ENCODE assay signal across 7 mouse cellular contexts in the genomic region with DNA sequence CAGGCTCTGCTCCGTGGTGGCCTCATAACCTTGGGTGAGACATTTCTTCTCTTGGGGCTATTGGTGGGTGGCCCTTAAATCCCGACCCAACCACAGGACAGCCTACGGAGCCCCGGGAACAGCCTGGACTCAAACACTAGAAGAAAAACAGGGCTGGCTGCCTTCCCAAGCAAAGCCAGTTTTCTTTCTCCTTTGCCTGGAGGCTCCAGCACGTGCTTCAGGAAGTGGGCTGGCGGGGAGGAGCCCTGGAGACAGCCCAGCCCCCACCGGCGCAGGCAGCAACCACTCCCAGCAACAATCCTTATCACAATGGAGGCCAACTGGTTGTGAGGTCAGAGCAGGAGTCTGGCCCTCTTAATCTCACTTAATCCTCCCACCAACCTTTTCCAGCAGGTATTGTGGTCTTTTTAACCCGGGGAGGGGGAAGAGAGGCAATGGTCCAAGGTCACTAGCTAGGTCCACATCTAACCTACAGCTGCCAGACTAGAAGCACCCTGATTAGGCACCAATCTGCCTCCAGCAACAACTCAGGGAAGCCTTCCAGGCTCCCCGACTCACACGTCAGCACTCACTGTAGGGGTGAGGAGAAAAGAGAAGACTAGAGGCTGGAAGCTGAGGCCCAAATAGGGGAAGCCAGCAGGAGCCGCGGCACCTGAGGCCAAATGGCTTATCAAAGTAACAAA. TPM values are rescaled to one million over a fixed set of nuclear protein-coding genes. Genes with fewer than 3 reads are reported as not detected.
DNase-seq lines count a peak whose midpoint lies in the region; ATAC-seq lines count a peak whose summit lies in the region.

No protein-coding gene starts in this region.

- H3K4me2 ChIP-seq in intestine, embryonic 14.5 days (ENCODE audit: low read length), result peak overlapping the region; percentile 100

- no peaks in the 10 kb centered on the region for H3K9me3 ChIP-seq in intestine, embryonic 14.5 days (ENCODE audit: control insufficient read depth, low read length)
- no peaks in the 10 kb centered on the region for H3K9me3 ChIP-seq in midbrain, embryonic 10.5 days (replicated peaks)

- peak overlapping the region; percentile 99 for H3K9ac ChIP-seq in intestine, embryonic 14.5 days (ENCODE audit: low read length)

- DNase-seq in adrenal gland, adult 8-10 months, result peak; percentile 93
- DNase-seq in embryo, embryonic 10.5 days (ENCODE audit: low spot score), result peak; percentile 85
- DNase-seq in gastrocnemius, postnatal 14 days, result peak; percentile 94
- peak; percentile 85 for DNase-seq in intestine, embryonic 14.5 days (ENCODE audit: low spot score)
- DNase-seq in left cerebral cortex, postnatal 4 days, result peak; percentile 89
- peak; percentile 80 for DNase-seq in midbrain, embryonic 10.5 days (ENCODE audit: low spot score)
- peak; percentile 71 to 82 for DNase-seq in spleen, postnatal 10 days (ENCODE audit: low spot score in 2 of 2)

- peaks cover 60% of the 10 kb centered on the region for H3K4me1 ChIP-seq in intestine, embryonic 14.5 days (replicated peaks; ENCODE audit: control insufficient read depth, insufficient read depth, low read length)
- H3K4me1 ChIP-seq in midbrain, embryonic 10.5 days, result peaks cover 76% of the 10 kb centered on the region

- peaks cover 4% of the 10 kb centered on the region for H3K36me3 ChIP-seq in intestine, embryonic 14.5 days (ENCODE audit: control insufficient read depth, insufficient read depth, low read length)
- H3K36me3 ChIP-seq in midbrain, embryonic 10.5 days, result peaks cover 45% of the 10 kb centered on the region

- no peaks in the 10 kb centered on the region for H3K27me3 ChIP-seq in intestine, embryonic 14.5 days (replicated peaks; ENCODE audit: control insufficient read depth, insufficient read depth, low read length)
- H3K27me3 ChIP-seq in midbrain, embryonic 10.5 days (ENCODE audit: low read depth, poor library complexity, severe bottlenecking), result peaks cover 7% of the 10 kb centered on the region

- peak overlapping the region; percentile 89 for H3K4me3 ChIP-seq in intestine, embryonic 14.5 days (ENCODE audit: low read depth, low read length)
- peak overlapping the region; percentile 99 for H3K4me3 ChIP-seq in midbrain, embryonic 10.5 days

- under 1% methylated on average over 13 of the region's 13 CpGs for WGBS in intestine, embryonic 14.5 days
- under 1% methylated on average over 13 of the region's 13 CpGs for WGBS in midbrain, embryonic 10.5 days

- H3K27ac ChIP-seq in intestine, embryonic 14.5 days (ENCODE audit: low read depth), result peak overlapping the region; percentile 100
- H3K27ac ChIP-seq in midbrain, embryonic 10.5 days (replicated peaks), result peak overlapping the region; percentile 100

- ATAC-seq in intestine, embryonic 14.5 days (replicated peaks; ENCODE audit: low FRiP score, low TSS enrichment, low read depth), result peak; percentile 33

- intact Hi-C loops in gastrocnemius, postnatal 14 days (cut with DNase I; ENCODE audit: low total_unique reads), result no loop called here
- intact Hi-C loops in left cerebral cortex, postnatal 4 days (cut with DNase I), result no loop called here

RNA-seq across cellular contexts. Expression of a gene that starts 4.0 kb away (rescaled TPM):
- 1 to 10 TPM; 1.3 to 4.4 (median 3.3) TPM for total RNA-seq in adrenal gland, adult 8-10 months (2022)
- under 1 TPM; 0.27 to 0.51 TPM for total RNA-seq in gastrocnemius, postnatal 14 days (2021)
- polyA plus RNA-seq in intestine, embryonic 14.5 days (2014; fragmentation: Nextera tagmentation; extraction: Ambion mirVana), result 1.5 and 1.9 TPM in 2 replicates
- 10 to 100 TPM; 44.0 to 48.8 TPM for total RNA-seq in left cerebral cortex, postnatal 4 days (2021)
- polyA plus RNA-seq in midbrain, embryonic 10.5 days (2016; fragmentation: Nextera tagmentation; extraction: Ambion mirVana), result 1.4 and 1.9 TPM in 2 replicates

RNA-seq across cellular contexts. Expression of a gene that starts 5.5 kb away (rescaled TPM):
- total RNA-seq in adrenal gland, adult 8-10 months (2022), result 10 to 100 TPM; 24.2 to 40.1 (median 32.6) TPM
- 10 to 100 TPM; 10.5 to 11.2 TPM for total RNA-seq in gastrocnemius, postnatal 14 days (2021)
- 10.3 and 10.6 TPM in 2 replicates for polyA plus RNA-seq in intestine, embryonic 14.5 days (2014; fragmentation: Nextera tagmentation; extraction: Ambion mirVana)
- 10 to 100 TPM; 38.5 to 43.9 TPM for total RNA-seq in left cerebral cortex, postnatal 4 days (2021)
- 7.4 and 7.9 TPM in 2 replicates for polyA plus RNA-seq in midbrain, embryonic 10.5 days (2016; fragmentation: Nextera tagmentation; extraction: Ambion mirVana)

RNA-seq across cellular contexts. Expression of a gene that starts 32.7 kb away (rescaled TPM):
- 10 to 100 TPM; 23.3 to 33.3 (median 28.0) TPM for total RNA-seq in adrenal gland, adult 8-10 months (2022)
- total RNA-seq in gastrocnemius, postnatal 14 days (2021), result 10 to 100 TPM; 19.2 to 19.5 TPM
- 58.6 and 68.4 TPM in 2 replicates for polyA plus RNA-seq in intestine, embryonic 14.5 days (2014; fragmentation: Nextera tagmentation; extraction: Ambion mirVana)
- total RNA-seq in left cerebral cortex, postnatal 4 days (2021), result 10 to 100 TPM; 34.9 to 39.3 TPM
- polyA plus RNA-seq in midbrain, embryonic 10.5 days (2016; fragmentation: Nextera tagmentation; extraction: Ambion mirVana), result 75.7 and 78.5 TPM in 2 replicates

RNA-seq across cellular contexts. Expression of a gene that starts 46.0 kb away (rescaled TPM):
- total RNA-seq in adrenal gland, adult 8-10 months (2022), result 1 to 10 TPM in 3 of 4 experiments, not detected in 1; 1.2 to 1.5 (median 1.3) TPM
- not detected for total RNA-seq in gastrocnemius, postnatal 14 days (2021)
- polyA plus RNA-seq in intestine, embryonic 14.5 days (2014; fragmentation: Nextera tagmentation; extraction: Ambion mirVana), result 1.3 and 1.9 TPM in 2 replicates
- total RNA-seq in left cerebral cortex, postnatal 4 days (2021), result not detected
- polyA plus RNA-seq in midbrain, embryonic 10.5 days (2016; fragmentation: Nextera tagmentation; extraction: Ambion mirVana), result not detected in 2 replicates

Comparison
In these comparisons a context has a peak if more than half of its experiments do, and no peak if none do; other contexts are left out.
1. Peak in every context shown above with its lines: DNase-seq, ATAC-seq, H3K4me3 ChIP-seq and H3K27ac ChIP-seq.
2. RNA of a gene that starts 4.0 kb away (total RNA-seq): 44.0 to 48.8 TPM in left cerebral cortex, postnatal 4 days; 1.3 to 4.4 TPM in adrenal gland, adult 8-10 months and 0.27 to 0.51 TPM in gastrocnemius, postnatal 14 days; every median in the first group is over 4 times any median in the second.